Mouse (Mus musculus) thymus, postnatal 0 days (tissue): ENCODE measurements around the gene Morn1. TPM values are rescaled to one million over a fixed set of nuclear protein-coding genes. Genes with fewer than 3 reads are reported as not detected.
A peak's percentile ranks its signal among the peaks of the same experiment; 100 is the strongest.

Experiments used
- DNase-seq: peaks from one replicate; pipeline ENCODE4 v3.0.0-alpha.2; 2015; ENCODE audit warnings: low spot score
- polyA plus RNA-seq: library from polyadenylated mRNA; unstranded; fragments of >200 nt; fragmentation: Nextera tagmentation; extraction: Ambion mirVana; gene quantifications from 2 replicates; pipeline ENCODE4 v1.2.1, GENCODE M21; 2015

The Morn1 gene
- polyA plus RNA-seq, 1 experiment from 2014 or later = 2.9 TPM

DNA sequence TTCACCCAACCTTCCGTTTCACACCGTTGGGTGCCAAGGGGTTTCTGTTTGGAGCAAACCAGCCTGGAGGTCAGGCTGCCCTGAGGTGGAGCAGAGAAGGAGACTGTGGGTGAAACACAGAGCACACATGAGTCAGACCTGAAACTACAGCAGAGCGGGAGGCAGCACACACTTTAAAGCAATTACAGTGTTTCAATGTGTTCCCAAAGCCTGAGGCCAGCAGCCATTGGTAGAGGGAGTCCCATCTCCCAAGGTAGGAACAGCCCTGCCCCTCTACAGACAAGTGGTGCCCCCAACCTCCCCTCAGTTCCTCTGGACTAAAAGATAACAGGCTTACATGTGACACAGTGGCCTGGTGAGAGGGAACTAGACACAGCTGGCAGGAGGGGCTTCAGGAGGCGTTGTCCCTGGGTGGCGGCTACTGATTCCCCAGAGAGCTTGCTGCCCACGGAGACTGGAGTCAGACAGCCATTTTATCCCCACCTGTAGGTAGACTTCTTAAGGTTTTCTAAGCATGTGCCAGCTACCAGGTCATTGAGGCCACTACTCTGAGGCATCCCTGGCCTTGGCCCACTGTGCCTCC is 31.1 kb downstream of the Morn1 start:
- no peak for DNase-seq

DNA sequence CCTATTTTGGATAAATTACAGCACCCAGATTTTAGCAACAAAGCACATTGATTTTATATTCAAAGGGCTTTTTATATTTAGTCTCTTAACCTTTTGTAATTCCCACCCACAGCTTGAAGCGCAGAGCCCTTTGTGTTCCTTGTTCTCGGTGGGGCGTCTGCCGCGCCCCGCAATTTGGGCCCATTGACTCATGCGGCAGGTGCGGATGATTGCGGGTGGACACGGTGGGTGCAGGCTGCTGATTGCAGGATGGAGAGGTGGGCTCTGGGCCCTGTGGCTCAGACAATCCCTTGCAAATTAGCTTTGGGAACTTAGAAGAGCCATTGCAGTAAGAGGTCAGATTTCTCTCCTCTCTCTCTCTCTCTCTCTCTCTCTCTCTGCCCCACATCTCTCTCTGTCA is 31.9 kb downstream of the Morn1 start:
- no peak for DNase-seq

GRCm38 (mm10) chr4:155120038-155120437 is 33.7 kb downstream of the Morn1 start:
- DNase-seq = no peak

DNA sequence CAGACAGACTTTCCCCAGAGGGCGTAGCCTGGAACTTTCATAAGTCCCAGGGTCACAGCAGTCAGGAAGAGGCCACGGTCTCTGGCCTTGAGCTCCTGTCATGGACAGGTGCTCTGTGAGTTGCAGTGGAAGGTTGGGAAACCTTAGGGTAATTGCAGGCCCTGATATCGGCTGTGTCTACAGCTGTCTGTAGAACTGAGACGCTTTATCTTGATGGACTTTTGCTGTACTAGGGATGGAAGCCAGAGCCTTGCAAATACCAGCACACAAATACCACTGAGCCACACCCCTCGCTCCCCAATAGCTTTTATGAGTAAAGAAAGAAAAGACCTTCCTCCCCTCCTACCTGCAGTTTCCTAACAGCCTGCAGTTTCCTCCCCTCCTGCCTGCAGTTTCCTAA is 34.2 kb downstream of the Morn1 start:
- no peak for DNase-seq

DNA sequence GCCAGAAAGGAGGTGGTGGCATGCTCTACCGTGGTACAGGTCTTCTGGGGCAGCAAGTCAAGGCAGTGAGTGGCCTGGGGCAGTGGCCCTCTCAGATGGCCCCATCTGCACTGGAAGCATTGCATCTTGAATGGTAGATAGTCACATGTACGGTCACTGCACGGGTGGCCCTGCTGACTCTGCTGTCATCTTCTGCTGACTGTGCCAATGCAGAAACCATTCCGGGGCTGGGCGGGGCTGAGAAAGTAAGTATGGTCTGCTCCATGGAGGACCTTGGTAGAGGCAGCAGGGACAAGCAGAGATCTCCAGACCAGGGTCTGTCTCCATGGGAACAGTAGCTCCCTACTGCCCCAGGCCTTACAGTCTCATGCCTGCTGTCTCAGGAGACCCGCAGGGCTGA is 34.8 kb downstream of the Morn1 start:
- DNase-seq = no peak

- DNase-seq = no peak
These were observed 35.6 kb downstream of the Morn1 start for GRCm38 (mm10) chr4:155121915-155122443.

DNA sequence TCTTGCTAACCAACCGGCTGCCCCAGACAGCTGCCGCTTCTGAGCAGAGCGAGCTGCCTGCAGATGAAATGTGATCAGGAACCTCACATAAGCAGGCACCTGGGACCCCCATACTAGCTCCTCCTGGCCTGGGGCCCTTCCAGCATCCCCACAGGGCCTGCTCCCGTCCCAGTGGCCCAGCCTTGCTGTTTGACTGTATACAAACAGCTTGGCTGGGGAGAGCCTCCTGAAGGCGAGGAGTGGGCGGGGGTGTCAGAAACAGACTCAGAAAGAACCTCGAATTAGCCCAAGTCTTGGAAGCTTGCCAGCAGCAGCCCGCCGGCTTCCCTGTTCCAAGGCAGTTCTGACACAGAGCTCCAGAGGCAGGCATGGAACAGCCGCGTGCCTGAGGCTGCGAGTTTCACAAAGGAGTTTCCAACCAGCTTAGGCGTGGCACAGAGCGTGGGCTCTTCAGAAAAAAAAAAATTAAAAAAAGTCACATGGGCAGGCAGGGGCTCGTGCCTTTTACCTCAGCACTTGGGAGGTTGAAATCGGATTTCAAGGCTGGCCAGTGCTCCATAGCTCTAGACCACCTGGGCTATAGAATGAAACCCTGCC is 36.2 kb downstream of the Morn1 start:
- no peak for DNase-seq

- no peak for DNase-seq
These were observed 37.6 kb downstream of the Morn1 start for GRCm38 (mm10) chr4:155123868-155124534.

GRCm38 (mm10) chr4:155125310-155125709 is 38.9 kb downstream of the Morn1 start:
- DNase-seq = no peak

DNA sequence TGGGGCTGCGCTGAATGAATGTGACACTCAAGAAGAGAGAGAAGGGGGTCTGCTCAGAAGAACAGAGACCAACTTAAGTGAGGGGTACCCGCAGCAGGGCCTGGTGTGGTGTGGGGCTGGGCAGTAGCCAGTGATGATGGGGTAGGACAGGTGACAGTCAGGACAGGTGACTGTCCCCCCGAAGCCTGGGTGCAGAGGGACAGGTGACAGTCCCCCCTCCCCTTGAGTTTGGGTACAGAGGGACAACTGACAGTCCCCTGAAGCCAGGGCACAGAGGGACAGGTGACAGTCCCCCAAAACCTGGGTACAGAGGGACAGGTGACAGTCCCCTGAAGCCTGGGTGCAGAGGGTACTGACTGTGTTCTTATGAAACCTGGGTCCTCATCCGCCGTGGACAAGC is 39.8 kb downstream of the Morn1 start:
- DNase-seq = no peak

- peak; percentile 76 for DNase-seq
These were observed 40.4 kb downstream of the Morn1 start for GRCm38 (mm10) chr4:155126602-155127372.

- no peak for DNase-seq
These were observed 42.0 kb downstream of the Morn1 start for GRCm38 (mm10) chr4:155128411-155128810.

- peak; percentile 58 for DNase-seq
These were observed 42.9 kb downstream of the Morn1 start for GRCm38 (mm10) chr4:155129132-155129917.

- DNase-seq = no peak
These were observed 43.6 kb downstream of the Morn1 start for GRCm38 (mm10) chr4:155129996-155130395.

DNA sequence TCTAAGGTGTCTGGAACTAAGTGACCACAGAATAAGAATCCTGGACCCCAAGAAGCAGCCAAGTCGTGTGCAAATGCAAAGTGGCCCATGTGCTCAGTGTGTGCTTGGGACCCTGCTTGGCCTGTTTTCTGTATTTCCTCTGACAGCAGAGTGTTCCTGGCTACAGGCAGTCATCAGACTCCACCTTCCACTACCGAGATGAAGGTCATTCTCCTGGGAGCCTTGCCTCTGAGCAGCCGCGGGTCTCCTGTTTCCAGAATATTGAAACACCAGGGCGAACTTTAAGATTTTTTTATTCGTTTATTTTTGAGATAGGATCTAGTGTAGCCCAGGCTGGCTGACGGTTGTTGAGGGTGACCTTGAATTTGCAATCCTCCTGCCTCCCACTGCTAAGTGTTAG is 44.2 kb downstream of the Morn1 start:
- DNase-seq = no peak

DNA sequence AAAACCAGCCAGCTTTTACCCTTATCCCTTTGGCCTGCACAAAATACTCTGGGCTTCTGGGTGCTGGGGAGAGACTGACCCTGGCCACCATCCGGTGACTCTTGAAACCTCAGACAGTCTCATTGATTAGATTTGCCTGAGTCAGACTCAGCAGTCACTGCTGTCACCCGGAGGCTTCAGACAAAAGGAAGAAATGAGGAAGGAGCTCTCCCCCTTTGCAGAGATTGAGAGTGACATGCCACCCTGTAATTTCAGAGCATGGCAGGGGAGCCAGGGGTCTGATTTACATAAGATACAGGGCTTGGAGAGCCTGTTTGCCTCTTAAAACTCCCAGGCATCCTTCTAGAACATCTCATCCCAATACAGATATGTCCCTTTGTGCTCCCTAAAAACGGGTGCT is 46.8 kb downstream of the Morn1 start:
- no peak for DNase-seq

DNA sequence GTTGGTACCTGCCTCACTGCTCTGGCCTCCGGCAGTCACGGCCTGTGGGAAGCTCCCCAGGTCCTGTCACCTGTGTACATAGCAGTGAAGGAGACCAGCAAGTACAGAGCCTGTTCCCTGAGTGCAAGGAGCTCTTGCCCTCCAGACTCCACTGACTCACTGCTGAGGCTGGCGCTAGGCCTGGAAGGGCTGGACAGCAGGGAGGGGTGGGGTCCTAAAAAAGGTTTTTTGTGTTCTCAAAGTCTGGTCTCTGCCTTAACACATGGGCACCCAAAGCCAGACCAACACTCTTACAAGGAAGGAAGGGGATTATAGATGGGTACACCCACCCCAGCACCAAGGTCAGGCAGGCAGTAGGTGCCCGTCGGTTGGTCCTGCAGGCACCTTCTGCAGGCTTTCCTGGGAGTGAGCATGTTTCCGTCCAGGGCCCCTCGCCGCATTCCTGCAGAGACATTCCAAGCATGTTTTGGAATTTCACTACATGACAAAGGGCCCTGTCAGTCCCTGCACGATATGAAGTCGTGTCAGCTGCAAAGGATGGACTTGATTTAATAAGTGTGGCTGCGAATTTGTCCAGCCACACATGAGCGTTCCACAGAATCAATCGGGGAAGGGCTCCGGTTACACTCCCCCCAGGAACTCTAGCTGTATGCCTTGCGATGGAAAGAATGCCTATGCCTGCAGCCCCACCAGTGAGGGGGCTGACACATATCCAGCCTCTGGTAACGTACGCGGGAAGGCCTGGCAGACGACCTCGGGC is 47.5 kb downstream of the Morn1 start:
- DNase-seq = no peak

DNA sequence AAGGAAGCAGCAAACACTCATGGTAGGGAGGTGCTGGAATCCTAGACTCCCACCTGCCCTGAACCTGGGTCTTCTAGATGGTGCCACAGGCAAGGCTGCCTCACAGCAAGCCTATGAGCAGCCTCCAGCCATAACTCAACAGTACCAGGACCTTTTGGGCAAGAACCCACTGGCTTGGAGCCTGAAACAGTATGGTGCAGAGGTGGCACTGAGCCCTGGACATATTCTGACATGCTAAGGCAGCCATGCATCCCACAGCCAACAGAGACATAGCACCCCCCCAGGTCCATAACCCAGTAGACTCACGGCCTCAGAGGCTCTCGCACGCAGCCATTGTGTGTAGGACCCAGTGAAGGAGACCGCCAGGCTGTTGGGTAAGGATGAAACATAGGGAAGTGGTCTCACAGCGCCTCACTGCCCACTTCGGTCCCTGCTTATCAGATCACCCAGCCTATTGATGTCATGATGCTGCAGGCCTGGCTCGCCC is 48.4 kb downstream of the Morn1 start:
- DNase-seq = no peak

DNA sequence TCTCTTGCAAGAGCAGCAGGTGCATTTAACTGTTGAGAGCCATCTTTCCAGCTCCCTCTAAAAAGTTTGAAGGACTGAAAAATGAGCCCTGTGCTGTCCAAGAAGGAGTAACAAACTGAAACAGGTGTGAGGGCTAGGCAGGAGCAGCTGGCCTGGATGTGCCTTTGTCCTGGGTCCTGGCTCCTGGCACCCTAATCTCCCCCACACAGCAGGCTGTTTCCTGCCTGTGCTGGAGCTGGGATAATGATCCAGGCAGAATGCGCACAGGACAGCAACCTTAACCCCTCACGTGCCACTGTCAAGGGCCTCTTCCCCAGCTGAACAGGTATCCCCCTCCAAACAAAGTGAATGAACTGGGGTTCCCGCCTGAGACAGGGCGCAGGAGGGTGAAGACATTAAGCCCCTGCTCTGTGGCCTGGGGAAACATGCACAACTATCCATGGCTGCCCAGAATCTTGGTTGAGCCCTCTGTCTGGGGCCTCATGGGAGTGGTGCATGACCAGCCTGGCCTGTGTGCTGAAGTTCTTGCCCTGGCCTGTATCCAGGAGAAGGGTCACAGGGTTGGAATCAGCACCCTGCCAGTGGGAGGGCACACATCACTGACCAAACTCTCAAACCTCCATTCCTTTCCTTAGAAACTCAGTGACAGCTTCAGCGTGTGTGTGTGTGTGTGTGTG is 49.7 kb downstream of the Morn1 start:
- DNase-seq = no peak

GRCm38 (mm10) chr4:155137891-155138290 is 51.5 kb downstream of the Morn1 start:
- DNase-seq = no peak
